Mouse (Mus musculus): ENCODE data around the gene Col25a1. TPM values are rescaled to one million over a fixed set of nuclear protein-coding genes. Genes with fewer than 3 reads are reported as not detected.
A peak's percentile ranks its signal among the peaks of the same experiment; 100 is the strongest.

Gene Col25a1
- polyA plus RNA-seq, 1 experiment: 24.7 TPM

DNA sequence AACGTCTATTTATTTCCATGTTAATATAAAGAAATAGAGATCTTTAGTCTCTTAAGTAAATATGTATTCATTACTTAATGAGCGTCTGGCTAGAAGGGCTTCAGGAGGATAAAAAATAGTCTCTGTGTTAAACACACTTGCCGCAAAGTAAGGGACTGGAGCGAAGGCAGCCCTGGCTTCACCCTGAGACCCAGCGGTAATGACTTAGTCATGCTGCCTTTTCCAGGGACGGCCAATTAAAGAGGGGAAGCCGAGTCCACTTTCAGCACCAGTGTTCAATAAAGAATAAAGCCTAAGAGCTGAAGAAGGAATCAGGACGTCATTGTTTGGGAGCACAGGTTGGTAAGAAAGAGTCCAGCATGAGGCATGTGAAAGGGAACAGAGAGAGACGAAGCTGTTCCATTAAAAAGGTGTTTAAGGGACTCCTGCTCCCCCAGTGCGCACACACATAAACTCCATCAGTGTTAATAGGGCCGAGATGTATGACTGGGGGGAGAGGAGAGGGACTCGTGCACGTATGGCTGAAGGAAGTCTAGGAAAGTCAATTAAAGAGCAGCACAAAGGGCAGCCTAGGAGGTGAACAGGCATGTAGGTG is 30.1 kb downstream of the Col25a1 start:
- DNase-seq (ENCODE audit: low spot score): no peak

DNA sequence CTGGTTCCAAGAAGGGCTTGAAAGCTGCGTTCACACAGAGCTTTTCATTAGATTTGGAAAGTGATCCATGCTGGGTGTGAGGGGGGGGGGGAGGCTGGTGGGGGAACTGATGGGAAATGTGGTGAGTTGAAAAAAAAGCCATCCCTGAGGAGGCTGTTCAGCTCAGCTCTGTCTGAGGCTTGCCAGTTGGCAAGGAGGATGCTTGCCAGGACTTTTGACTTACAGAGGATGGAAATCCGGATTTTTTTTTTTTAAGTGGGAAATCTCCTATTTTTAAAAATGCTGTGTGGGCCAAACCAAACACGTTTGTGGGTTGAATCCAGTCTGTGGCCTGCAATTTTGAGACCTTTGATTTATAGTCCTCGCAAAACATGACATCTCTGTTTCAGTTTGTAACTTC is 35.6 kb downstream of the Col25a1 start:
- DNase-seq (ENCODE audit: low spot score): no peak

DNA sequence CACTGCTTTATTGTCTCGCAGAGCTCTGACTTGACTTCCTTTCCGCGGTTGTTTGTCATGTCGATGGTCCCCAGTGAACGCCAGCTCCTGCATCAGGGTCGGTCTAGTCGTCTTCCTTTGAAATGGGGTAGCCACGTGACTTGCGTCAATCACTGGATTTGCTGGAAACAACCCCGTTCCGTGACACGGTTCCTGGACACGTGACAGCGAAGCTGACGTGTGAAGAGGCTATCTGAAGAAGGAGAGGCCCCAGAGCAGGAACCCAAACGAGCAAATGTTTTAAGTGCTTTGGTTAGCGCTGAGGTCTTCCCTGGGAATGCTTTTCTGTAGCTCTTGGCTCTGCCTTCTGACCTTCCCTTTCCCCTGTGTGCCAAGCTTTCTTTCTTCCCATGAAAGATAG is 41.5 kb downstream of the Col25a1 start:
- DNase-seq (ENCODE audit: low spot score): no peak

DNA sequence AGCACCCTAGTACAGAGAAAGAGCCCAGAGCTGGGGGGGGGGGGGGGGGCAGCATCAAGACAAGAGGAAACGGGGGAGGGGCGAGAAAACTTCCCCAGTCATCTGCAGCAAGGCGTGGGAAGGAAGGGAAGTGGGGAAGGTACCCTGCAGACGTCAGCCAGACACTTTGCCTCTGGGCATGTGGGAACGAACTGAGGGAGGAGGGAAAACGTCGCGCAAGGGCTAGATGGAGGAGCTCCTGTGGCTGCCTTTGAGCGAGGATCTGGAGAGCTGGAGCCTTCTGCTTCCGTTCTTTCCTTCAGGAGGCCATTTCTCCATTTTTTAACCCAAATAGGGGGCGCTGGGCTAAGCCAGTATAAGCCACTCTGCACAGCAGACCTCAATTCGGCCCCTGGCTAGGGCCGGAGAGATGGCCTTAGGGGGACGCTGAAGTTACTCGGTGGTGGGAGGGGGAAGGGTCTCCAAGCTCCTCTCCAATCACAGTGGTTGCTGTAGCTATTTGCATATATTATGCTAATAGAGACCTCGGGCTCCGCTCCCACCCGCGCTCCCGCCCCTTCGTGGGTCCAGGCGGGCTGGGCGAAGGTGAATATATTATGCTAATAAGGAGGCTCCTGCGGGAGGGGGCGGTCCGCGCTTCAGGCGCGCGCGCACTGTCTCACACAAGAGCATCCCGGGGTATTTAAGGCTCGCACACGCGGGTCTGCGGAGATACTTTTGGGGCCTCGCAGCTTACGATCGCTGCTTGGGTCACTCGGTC is 49.1 kb downstream of the Col25a1 start:
- peak; percentile 51 for DNase-seq (ENCODE audit: low spot score)

DNA sequence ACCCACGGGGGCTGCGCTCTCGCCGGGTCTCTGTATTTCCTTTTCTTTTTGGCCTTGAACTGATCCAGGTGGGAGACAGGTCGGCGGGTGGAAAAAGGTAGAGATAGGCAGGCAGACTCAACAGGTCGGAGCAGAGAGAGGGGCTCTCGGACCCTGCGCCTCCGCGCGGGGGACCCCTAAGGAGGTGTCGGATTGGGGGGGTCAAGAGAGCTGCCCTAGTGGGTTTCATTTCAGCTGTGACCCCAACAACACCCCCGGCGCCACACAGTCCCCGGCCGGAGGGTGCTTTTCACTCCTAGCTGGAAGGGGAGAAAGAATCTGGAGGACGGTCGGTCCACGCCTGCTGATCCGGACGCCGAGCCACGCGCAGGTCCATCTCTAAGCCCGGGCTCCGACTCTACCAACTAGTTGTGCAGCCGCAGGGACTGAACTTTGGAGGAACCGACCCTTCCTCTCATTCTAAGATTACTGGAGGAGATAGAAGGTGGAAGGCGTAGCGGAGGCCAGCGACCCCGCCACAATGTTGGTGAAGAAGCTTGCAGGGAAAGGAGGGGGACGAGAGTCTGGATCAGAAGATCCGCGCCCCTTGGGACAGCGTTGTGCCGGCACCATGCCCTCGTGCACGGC is 49.8 kb downstream of the Col25a1 start:
- peak; percentile 21 for DNase-seq (ENCODE audit: low spot score)

DNA sequence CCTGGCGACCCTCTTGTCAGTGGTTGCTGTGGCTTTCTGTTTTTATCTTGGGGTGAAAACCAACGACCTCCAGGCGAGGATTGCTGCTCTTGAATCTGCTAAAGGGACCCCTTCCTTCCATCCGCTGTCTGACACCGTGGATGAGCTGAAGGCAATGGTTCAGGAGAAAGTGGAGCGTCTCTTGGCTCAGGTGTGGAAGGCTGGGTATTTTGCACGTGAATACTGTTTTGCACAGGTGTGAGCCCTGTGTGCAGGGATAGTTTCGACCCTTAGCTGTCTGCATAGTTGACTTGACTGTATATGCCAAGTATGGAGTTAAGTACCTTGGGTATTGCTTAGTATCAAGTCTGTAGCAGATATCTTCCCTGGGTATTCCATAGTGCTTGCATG is 50.3 kb downstream of the Col25a1 start:
- no peak for DNase-seq (ENCODE audit: low spot score)

DNA sequence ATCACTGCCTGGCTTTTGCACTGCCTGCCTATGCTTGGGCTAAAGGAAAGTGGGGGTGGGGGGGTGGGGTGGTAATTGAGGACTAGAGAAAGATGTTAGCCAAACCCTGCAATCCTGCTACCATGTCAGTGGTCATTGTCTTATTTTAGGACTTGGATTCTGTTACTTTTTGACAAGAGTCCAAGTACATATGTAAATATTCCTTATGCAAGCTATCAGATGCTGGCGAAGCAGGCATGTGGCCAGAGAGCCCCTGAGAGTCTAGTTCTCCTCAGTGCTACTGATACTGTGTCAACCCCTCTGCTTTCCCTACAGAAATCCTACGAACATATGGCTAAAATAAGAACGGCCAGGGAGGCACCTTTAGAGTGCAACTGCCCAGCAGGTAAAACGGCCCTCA is 51.1 kb downstream of the Col25a1 start:
- DNase-seq (ENCODE audit: low spot score): no peak

DNA sequence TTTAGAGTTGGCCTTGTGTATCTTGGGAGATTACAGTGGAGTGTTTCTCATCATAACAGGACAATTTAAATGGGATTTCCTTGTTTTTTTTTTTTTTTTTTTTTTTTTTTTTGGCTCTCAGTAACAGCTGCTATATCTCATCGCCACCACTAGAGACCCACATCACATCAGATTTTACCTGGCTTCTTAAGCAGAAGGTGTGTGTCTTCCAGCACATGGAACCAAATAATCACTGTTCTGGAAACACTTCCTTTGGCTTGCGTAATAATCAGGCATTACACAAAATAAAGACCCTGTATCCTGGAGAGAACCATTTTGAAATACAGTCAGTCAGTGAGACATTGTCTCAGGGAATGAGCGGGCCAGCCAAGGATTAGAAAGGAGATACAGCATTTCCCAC is 53.8 kb downstream of the Col25a1 start:
- no peak for DNase-seq (ENCODE audit: low spot score)

DNA sequence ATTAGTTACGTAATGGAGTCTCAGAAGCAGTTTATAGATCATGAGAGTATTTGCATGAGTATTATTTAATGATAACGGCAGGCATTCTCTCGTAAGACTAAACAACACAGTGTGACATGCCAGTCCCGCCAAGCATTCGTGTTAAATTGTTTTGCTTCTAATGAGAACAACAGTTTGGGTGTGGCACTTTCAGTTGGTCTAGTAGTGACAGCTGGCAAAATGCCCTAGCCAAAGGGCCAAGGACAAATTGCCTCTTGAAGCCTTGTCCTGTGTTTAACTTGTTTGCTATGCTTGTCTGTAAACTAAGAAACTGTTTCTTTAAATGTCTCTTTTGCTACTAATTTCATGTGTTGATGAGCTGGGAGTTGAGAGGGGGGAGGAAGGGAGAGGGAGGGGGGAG is 56.3 kb downstream of the Col25a1 start:
- no peak for DNase-seq (ENCODE audit: low spot score)

DNA sequence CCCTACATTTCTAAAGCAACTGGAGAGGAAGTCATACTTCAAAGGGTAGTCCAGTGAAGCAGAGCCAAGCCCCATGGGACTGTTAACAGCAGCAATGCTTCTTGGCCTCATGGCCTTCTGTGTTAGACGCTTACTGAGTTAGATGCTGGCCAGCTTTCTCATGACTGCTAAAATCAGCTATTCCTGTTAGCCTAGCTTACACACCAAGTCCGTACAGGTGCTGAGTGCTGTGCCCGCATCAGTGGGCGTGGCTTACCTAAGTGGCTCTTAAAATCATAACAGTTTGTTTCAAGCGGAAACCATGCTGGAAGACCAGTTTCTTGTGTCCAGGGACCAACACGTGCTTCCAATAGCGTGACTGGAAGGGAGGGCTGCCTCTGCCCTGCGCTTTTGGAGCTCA is 62.1 kb downstream of the Col25a1 start:
- DNase-seq (ENCODE audit: low spot score): no peak

DNA sequence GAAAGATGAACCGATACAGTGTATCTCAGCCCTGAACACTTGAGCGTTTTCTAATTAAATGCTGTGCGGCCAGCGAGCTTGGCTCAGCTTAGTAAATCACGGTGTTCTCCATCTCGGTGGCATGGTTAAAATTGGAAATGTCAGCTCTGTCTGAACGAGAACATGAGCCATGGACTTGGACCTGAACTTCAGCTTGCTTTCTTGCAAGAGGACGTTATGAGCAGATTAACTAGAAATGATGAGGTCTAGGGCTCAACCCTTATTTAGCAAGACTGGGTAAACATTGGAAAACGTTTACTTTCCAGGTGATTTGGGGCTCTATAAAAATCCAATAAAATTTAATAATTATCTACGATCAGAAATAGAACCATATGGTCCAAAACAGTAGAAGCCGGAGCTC is 83.3 kb downstream of the Col25a1 start:
- no peak for DNase-seq (ENCODE audit: low spot score)

DNA sequence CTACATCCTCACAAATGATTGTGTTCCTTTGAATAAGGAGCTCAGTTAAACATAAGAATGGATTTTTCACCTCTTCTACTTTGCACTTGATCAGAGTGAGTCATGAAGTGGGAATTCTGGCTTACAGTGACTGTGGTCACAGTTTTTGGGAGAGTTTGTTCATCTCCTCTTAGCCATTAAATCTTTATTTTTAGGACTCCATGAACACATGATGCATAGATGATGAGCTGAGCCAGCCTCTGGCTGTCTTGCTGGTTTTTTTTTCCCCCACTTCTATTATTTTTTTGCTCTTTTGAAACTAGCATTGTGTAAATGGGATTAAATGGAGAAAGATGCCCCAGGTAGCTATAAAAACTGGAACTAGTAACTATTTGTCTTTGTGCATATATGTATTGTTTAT is 84.8 kb downstream of the Col25a1 start:
- DNase-seq (ENCODE audit: low spot score): no peak

DNA sequence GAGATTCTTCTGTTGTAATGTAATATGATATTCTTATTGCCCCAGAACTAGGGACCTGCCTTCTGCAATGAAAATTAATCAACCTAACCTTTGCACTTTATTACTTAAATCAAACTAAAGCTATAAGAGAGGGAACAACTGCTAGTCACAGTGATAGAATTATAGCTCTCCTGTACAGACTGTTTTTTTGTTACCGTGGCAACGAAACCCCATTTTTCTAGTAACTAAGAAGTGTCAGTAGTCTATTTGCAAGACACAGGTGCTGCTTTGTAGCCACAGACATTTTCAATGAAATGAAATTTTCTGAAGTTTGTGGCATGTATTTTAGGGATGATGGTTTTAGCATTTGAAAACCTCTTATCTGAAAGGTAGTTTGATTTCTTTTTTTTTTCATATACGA is 85.3 kb downstream of the Col25a1 start:
- DNase-seq (ENCODE audit: low spot score): no peak

DNA sequence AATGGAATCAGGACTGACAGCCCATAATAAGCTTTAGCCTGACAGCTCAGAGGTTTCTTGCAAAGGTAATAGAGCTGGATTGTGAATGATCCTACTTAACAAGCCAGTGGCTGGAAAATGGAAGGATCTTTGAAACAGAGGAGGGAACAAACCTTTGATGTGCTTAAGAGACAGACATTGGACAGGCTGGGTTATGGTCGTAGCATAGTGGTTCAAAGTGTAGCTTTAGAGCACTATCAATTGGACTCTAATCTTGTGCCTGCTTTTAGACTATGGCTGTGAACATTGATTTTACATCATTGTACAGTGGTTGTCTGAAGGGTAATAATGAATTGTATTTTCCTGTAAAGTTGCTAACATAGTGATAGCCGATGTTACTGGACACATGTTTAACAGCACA is 86.4 kb downstream of the Col25a1 start:
- no peak for DNase-seq (ENCODE audit: low spot score)

DNA sequence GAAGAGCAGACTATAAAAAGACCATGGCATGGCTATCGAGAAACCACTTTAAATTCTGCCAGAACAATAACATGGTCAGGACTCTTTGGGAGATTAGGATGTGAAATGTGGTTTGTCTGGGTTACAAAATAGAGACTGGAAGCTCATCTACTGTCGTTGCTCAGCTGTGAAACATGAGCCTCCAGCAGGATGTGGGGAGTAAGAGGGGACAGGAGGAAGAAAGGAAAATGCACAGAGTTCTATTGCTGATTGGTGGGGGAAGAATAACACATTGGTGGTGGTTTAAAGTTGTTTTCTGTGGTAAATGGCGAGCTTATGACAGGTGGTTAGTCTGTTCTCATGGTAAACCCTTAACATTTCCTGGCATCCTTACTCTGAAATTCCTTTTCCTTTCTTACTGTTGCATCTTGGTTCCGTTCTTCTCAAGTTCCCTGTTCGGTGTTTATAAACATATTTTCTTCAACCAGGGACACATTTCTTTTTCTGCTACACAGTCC is 87.0 kb downstream of the Col25a1 start:
- no peak for DNase-seq (ENCODE audit: low spot score)

DNA sequence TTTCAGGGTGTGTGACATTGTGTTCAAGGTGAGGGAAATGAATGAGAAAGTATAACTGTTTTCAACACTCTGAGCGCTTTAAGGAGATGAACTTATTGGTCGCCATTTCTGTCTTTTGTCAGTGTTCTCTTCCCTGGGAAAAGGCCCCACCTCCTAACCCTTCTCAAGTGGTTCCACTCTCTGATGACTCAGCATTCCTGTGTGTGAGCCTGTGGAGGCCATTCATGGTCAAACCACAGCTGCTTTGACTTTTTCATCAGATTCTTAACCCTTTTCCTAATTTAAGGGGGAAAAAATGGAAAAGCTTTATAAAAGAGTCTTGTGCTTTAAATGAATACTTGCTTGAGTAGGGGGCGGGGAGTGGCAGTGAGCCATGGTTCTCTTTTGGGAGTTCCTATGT is 89.5 kb downstream of the Col25a1 start:
- DNase-seq (ENCODE audit: low spot score): no peak

DNA sequence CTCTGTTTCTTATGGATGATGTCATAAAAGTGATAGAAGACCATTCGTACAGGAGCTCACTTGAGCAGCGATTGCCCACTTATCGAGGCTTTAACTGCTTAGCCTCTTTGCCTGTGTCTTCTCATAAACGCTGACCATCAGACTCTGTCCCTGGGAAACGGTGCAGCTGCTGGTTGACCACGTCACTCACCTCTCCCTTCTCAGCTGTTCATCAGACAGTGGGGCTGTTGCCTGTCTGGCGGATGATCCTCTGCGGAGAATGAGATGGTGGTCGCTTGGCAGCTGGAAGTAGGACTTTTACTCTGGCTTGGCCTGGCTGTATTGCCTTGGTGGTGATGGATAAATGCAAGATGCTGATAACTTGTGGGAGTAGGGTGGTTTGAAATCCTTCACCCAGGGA is 96.9 kb downstream of the Col25a1 start:
- no peak for DNase-seq (ENCODE audit: low spot score)

DNA sequence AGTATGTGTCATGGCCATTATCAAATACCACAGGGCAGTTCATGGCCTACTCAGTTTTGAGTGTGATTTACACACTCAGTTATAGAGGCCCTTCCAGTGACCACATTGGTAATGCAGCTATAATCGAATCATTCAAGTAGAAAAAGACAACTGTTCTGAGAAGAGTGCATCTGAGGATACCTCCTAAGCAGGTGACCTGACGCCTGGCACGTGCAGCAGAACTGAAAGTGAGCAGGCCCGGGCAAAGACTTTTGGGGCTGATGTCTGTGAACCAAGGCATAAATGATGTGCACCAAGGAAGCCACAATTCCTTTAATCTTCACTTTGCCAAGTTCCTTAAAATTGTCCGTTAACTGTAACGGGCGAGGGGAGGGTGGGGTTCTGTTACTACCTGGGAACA is 101.6 kb downstream of the Col25a1 start:
- no peak for DNase-seq (ENCODE audit: low spot score)

DNA sequence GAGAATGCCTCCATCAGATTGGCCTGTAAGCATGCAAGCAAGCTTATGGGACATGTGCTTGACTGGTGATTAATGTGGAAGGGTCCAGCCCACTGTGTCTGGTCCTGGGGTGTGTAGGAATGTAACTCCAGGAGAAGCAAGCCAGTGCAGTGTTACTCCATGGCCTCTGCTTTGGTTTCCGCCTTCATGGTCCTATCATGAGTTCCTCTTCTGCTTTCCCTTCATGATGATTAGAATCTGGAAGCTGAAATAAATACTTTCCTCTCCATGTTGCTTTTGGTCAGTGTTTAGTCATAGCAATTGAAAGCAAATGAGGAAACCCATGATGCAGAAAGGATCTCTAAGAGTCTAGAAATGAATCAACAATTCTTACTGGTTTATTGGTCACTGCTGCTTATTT is 103.9 kb downstream of the Col25a1 start:
- DNase-seq (ENCODE audit: low spot score): no peak

DNA sequence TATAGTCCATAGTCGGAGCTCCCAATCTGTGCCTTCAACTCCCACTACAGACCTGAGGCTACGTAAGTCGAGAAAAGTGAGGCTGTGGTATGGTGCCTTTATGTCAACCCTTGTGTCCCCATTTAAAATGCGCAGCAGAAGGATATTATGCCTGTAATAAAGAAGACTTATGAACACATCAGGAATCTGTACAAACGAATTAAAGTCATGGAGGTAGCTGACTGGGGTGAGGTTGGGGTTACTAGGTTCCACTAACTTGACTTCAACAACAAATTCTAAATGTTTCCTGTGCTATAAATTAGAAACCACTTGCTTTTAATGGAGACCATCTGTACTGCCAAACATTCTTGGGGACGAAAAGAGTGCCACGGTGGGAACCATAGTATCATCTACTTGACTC is 104.8 kb downstream of the Col25a1 start:
- no peak for DNase-seq (ENCODE audit: low spot score)

DNA sequence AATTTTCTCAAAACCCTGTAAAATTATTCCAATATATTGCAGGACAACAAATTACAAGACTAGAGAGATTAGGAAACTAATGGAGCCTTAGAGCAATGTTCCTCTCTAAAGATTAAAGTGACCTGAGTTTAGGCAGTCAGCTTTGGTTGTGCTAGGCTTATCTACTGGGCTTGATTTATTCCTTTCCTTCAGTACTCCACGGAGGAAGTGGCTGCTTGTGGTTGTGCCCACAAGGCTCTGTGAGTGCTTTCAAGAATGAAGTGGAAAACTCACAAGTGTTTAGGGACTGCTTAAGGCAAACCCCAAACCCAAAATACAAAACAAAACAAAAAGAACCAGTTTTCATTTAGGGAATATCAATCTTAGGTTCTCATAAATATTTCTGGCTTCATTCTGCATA is 106.6 kb downstream of the Col25a1 start:
- DNase-seq (ENCODE audit: low spot score): no peak

DNA sequence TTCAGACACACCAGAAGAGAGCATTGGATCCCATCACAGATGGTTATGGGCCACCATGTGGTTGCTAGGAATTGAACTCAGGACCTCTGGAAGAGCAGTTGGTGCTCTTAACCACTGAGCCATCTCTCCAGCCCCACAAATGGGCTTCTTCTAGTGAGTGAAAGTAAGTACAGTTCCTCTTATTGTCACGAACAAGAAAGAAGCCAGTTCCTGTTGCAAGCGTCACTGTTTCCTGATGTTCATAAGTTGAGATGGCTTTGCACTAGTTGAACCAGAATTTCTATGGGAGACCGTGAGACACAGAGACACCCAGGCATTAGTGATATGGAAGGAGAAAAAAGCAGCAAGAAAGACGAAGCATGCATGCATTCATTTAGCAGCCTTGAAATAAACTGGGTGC is 110.6 kb downstream of the Col25a1 start:
- DNase-seq (ENCODE audit: low spot score): no peak

DNA sequence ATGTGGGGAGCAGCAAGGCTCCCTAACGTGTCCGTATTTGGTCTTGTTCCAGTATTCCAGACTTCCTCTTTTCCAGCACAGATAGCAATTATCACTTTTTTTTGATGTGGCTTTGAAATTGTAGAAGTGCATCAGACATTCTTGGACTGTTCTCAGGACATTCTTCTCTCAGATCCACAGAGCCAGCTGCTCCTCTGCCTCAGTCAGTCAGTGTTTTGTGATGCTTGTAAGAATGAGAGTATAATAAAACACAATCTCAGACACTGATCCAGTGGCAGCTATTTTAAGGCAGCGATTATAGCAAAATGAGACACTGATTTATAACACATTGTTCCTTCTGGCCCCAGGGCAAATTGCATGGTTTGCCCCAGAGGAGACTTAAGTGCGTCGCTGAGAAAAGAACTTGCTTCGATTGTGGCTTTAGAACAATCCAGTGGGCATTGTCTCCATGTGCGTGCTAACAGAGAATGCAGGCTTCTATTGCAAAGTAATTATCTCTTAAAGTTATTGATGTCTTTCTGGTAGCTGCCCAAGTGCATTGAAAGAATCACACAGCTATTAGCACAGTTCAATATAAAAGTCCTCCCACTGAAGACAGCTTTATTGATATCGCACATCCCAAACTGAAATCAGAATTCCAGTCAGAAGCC is 111.5 kb downstream of the Col25a1 start:
- DNase-seq (ENCODE audit: low spot score): no peak

All from urinary bladder, adult 2 months (tissue).